Mouse (Mus musculus) embryonic fibroblast, embryonic 13.5 days (primary cell): ENCODE results near the gene Tmem189.

Experiments used
- CTCF ChIP-seq: IDR thresholded peaks from 2 replicates; pipeline ENCODE4 v1.5.1; 2011; ENCODE audit warnings: mild to moderate bottlenecking, control low read depth, low read length, moderate library complexity, borderline replicate concordance; ENCODE audit not compliant: insufficient read depth
- POLR2A ChIP-seq: IDR thresholded peaks from 2 replicates; pipeline ENCODE4 v1.6.1; 2011; ENCODE audit warnings: low read depth, mild to moderate bottlenecking, control low read depth, low read length, moderate library complexity

DNA sequence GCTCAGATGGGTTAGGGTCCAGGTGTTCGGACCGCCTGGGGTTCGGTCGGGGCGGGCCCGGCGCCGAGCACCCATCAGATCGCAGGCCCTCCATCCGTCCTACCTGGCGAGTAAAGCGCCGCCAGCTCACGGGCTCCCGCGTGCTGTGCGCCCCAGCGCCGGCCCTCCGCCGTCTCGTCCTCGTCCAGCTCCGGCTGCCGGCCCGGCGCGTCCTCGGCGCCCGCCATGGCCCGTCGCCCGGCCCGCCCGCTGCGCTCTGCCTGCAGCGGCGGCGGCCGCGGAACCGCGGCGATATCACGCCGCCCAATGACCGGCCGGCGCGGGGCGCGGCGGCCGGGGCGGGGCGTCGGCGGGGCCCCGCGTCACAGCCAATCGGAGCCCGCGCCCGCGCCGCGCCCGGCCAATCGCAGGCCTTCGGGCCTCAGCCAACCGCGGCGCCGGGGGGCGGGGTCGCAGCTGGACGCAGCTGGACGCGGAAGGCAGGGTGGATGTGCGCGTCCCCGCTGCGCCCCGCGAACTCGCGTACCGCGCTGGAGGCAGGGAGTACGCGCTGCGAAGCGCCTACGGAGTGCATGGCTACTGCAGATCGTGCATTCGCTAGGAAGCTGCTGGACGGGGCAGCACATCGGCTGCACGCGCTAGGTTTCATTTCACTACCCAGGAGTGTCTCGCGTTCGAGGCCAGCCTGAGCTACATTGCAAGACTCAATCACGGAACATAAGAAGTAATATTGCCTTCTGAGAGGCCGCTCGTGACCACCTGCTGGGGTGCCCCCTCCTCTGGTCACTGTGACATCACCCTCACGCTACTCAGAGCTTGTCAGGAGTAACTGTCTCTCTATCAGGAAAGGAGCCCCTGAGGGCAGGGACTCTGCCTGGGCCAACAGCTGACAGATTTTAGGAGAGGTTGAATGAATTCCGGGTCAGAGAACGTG lies 28.1 kb downstream of the Tmem189 start, which contains the start of gene Gm20431:
- TF ChIP-seq POLR2A (peak; percentile 93), CTCF (no peak)
